Mouse (Mus musculus) naive thymus-derived CD4-positive, alpha-beta T cell, adult 2 months (primary cell): ENCODE data around the gene Ddx6.
"Not testable (repeated sequence)": the region's sequence is repeated elsewhere in the genome, so short reads cannot be mapped to it uniquely, and the experiment has no call there.

Experiments
- DNase-seq: peaks from one replicate; pipeline ENCODE4 v3.0.0-alpha.2; 2011; ENCODE audit warnings: low read depth

The Ddx6 gene

DNA sequence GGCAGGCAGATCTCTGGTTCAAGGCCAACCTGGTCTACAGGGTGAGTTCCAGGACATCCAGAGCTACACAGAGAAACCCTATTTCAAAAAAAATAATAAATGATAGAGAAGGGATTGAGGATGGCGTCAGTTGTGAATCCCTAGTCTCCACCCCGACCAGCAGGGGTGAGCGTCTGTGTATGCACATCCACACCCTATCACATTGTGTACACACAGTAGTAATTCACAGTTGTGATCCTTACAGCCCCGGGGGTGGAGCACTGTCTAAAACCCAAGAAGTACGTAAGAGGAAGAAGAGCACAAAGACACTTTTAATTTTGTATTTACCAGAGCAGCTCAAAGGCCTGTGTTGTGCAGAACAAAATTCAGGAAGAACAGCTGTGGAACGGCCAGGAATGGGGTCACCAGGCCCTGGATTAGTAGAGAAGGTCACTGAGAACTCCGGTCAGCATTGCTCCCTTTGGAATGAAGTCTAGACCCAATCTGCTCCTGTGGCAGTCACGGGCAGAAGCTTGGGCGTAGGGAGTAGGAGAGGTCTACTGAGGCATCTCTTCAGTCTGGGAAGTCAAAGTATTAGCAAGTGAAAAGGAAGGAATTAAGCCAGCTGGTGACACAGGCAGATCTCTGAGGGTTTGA is 9.7 kb upstream of the Ddx6 start:
- DNase-seq = no peak

DNA sequence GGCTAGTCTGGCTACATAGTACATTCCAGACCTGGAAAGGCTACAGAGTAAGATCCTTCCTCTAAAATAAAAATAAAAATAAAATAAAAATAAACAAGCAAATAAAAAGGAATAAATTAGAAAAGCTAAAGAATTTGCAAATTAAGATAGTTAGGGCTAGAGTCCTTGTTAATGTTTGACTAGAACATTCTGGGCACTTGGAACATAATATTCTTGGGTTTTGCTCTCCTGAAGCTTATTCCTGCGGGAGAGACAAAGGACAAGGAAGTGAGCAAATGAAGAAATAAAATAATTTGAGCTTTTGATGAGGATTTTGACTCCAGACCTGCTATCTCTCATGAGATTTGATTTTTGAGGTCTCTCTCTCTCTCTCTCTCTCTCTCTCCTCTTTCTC is 9.2 kb upstream of the Ddx6 start:
- no peak for DNase-seq

DNA sequence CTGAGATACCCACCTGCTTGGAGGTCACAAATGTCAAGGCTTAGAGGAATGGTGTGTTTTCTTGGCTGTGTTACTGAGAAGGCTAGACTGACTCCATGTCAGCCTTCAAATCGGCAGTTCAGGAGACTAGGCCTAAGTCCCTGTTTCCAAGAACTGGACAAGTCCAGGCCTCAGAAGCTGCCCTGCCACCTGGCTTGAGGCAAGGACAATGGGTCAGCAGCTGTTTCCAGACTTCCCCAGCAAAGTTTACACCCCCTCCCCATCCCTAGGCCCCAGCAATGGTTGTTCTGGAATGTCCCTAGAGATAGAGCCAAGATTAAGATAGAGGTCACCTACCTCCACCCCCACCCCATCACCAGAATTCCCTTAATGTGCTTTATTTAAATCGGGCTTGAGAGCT is 7.0 kb upstream of the Ddx6 start:
- no peak for DNase-seq

GRCm38 (mm10) chr9:44598899-44599495 is 5.7 kb upstream of the Ddx6 start:
- DNase-seq = no peak

GRCm38 (mm10) chr9:44599616-44600015 is 5.1 kb upstream of the Ddx6 start:
- DNase-seq = no peak

DNA sequence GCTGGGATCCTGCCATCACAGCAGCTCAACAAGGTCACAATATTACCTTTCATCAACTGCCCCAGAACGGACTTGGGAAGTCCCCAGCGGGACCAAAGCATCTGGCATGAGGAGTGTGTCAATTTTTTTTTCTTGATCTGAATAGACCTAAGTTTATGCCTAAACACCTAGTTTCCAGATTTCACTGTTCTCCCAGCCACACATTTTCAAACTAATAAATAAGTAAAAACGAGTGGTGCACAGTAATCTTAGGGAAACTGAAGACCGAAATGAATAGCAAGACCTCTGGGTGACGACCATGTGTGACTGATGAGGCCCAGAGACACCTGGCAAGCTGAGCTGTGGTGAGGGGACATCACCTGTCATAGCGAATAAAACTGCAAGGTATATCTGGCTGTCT is 3.9 kb upstream of the Ddx6 start:
- DNase-seq = no peak

- DNase-seq = peak; percentile 67
Measured at GRCm38 (mm10) chr9:44602766-44603165, 1.9 kb upstream of the Ddx6 start.

- DNase-seq = peak; percentile 87
Measured at GRCm38 (mm10) chr9:44603454-44604289, 1.0 kb upstream of the Ddx6 start.

DNA sequence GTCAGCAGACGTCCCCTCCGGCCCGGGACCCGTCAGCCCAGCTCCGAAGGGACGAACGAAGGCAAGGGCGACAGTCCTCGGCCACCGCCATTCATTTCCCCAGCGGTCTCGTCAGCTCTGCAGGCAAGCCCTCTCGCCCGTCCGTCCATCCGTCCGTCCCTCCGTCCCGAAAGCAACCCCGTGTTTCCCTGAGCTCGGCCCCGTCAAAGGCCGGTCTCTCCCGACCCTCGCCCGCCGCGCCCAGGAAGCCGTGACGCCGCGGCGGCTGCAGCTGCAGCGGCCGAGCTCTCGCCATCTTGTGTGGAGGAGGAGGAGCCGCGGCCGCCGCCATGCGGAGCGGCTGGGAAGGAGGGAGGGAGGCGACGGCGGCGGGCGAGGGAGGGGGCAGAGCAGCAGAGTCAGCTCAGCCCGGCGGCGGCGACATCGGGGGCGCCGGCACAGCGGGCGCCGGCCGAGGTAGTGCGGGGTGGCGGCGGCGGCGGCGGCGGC is 358 bp upstream of the Ddx6 start:
- peak; percentile 86 for DNase-seq

DNA sequence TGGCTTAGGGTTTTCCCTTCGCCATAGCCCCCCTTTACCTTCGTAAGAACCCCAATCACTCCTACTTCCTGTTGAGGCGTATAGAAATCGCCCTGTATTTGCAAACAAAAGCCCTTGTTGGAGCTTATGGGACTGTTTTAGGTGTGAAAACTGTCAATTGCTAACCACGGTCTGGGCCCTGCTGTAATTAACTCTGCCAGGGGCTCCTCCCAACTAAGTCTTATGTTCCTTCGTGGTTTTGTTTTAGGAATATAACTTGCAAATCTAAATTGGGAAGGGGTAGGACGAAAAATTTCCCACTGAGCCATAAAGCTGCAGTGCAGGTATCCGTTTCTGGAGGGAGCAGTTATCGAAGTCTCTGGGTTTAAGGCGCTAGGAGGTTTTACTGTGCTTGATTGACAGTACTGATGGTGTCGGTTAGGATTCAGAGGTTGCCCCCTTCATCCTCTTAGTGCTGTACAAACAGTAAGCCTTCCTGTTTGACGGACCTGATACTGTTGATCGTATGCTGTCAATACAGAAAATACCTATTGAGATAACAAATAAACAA is 999 bp downstream of the Ddx6 start:
- DNase-seq = peak; percentile 71

- DNase-seq = peak; percentile 38
Measured at GRCm38 (mm10) chr9:44606646-44607045, 2.0 kb downstream of the Ddx6 start.

GRCm38 (mm10) chr9:44607306-44607705 is 2.6 kb downstream of the Ddx6 start:
- DNase-seq = no peak

DNA sequence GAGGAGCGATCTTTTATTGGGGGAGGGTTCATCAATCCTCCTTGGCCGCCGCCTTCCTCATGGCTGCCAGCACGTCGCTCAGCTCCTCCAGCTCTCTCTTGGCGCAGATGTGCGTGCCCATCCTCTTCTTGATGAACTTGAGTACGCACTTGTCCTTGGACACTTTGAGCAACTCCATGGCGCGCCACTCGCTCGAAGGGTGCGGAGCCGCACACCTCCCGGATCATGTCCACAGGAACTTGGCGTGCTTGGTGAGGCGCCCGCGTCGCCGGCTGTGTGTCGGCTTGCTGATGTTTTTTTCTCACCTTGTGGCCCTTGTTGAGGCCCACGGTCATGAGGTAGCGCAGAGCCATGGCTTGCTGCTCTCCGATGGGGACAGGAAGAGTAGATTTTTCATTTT is 5.7 kb downstream of the Ddx6 start:
- no peak for DNase-seq

DNA sequence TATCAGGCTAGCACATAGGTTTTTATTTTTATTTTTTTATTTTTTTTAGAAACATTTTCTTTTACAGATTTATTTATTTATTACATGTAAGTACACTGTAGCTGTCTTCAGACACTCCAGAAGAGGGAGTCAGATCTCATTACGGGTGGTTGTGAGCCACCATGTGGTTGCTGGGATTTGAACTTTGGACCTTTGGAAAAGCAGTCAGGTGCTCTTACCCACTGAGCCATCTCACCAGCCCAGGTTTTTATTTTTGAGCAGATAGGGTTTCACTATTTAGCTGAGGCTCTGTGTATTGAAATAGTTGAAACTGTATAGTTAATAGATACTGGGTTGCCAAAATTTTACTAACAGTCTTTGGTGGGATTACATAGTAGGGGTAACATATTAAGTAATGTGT is 8.4 kb downstream of the Ddx6 start:
- DNase-seq = not testable (repeated sequence)

DNA sequence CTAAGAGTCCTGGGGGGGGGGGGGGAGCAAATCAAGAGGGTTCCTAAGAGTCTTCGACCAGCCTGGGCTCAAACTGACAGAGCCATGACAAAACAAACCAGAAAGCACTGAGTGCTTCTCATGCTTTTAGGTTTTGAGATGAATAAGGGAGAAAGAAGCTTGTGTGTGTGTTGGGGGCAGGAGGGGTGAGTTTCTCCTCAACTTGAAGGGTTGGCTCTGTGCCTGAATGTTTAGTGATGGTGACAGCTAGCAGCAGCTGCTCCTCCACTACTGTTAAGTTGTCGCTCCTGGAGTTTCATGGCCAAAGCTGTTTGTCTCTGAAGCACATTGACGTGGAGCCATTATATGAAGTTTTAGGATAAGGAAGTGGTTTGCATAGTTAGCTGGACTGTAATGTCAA is 16.4 kb downstream of the Ddx6 start:
- no peak for DNase-seq

DNA sequence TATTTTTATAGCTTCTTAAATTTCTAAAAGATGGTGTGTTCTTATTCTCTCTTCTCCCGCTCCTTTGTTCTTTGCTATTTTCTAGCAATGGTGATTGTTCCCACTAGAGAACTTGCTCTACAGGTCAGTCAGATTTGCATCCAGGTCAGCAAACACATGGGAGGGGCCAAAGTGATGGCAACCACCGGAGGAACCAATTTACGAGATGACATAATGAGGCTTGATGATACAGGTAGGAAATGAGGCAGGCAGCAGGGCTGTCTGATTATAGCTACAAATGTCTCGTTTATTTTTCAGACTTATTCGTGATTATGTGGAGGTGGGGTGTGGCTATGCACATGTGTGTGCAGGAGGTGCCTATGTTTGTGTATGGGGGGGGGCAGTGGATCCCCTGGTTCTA is 19.7 kb downstream of the Ddx6 start:
- DNase-seq = no peak

DNA sequence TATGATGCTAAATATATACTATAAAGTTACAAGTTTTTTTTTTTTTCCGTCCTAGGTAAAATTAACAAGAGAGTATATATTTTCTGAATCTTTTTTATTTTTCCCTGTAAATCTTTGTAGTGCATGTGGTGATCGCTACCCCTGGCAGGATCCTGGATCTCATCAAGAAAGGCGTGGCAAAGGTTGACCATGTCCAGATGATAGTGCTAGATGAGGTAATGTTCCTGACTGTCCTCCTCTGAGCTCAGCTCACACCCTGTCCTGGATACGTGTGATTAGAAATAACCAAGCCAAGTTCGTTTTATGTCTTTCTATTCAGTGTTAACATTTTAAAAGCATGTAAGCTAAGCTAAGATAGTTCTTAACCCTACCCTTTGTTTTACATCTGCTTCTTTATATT is 21.6 kb downstream of the Ddx6 start:
- DNase-seq = no peak

GRCm38 (mm10) chr9:44637551-44638169 is 33.0 kb downstream of the Ddx6 start:
- DNase-seq = no peak

DNA sequence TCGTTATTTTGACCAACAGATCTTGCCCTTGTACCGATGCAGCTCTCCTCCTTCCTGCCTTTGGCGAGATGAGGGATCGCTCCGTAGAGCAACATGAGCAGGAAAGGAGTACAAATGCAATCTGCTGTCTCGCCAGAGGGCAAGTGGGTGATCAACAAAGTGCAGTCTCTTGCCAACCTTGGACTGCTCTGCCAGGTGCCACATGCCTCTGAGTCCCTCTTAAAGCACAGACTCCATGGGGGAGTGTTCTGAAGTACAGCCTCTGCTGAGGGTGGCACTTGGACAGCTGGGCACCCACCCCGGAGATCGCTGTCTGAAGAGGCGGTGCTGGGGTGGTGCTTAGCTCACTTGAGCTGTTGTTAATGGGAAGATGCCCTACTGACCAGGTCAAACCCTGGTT is 34.0 kb downstream of the Ddx6 start:
- DNase-seq = not testable (repeated sequence)

DNA sequence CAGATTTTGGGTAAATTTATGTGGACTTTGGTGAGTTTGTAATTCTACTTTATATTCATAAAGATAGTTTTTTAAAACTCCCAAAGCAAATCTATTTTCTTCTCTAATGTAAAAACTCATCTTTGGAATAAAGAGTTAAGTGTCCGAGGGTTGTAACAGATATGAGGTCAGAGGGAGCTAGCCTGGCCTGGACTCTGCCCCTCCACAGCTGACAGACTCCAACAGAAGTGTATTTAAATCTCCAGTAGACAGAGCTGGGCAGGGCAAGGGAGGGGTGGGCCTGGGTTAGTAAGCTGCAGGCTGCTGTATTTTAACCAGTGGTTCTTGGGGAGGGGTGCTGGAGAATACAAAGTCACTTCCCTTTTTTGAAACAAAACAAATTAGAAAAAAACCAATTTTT is 35.3 kb downstream of the Ddx6 start:
- DNase-seq = not testable (repeated sequence)

DNA sequence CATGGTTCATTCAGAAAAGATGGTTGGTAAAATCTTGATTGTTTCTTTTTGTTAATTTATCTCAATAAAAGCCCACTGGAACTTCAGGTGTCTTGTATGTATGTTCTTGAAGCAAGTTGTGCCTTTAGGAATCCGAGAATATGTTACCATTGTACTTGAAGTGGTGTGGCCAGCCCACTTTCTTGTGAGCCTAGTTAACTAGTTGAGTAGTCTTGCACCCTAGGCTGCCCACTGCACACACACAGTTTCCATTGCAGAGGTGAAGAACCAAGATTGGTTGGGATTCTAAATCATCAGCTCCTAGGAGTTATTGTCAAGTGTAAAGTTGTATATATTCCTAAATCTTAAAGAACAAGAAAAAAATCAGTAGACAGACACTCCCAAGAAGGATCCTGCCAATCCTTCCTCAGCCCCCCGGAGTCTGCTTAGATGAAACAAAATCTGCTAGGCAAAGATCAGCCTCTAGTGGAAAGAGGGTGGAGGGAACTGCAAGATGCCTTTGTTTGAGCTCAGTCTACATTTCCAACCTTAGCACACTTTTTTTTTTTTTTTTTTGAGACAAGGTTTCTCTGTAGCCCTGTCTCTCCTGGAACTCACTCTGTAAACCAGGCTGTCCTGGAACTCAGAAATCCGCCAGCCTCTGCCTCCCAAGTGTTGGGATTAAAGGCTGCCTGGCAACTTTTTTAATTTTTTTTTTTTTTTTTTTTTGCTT is 36.1 kb downstream of the Ddx6 start:
- no peak for DNase-seq

GRCm38 (mm10) chr9:44641616-44642015 is 36.9 kb downstream of the Ddx6 start:
- DNase-seq = no peak
